In the genomic region with DNA sequence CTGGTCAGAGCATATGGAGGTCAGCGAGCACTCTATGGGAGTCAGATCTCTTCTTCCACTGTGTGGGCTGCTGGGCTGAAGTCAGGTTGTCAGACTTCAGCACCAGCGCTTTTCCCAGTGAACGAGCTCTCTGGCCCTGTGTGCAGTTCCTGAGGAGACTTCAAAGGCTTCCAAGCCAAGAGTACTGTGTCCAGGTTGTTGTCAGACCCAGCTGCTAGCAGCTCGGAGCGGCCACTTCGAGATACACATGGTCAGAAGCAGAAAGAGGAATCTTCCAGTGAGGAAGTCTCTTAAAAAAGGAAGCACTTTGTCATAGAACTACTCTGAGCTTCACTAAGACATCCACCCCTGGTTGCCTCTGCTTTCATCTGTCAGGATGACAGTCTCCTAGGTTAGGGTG, we compare ENCODE assay signal across 29 mouse cellular contexts. TPM values are rescaled to one million over a fixed set of nuclear protein-coding genes. Genes with fewer than 3 reads are reported as not detected.
DNase-seq lines count a peak whose midpoint lies in the region; ATAC-seq and TF ChIP-seq lines count a peak whose summit lies in the region.
"Had no signal": no experiment of that assay in that cellular context is flagged by ENCODE, and none has a peak within 500 bp of the region (broad histone marks: within the 10 kb centered on the region; RNA-seq: fewer than 3 reads in every experiment).

No protein-coding gene starts in this region.

- H3K27me3 ChIP-seq in heart, embryonic 13.5 days (replicated peaks) = no peaks in the 10 kb centered on the region
- H3K27me3 ChIP-seq in midbrain, embryonic 10.5 days (ENCODE audit: low read depth, poor library complexity, severe bottlenecking) = no peaks in the 10 kb centered on the region
- H3K27me3 ChIP-seq: embryonic facial prominence, embryonic 12.5 days; heart, embryonic 15.5 days; hindbrain, embryonic 13.5 days; limb, embryonic 15.5 days; neural tube, embryonic 13.5 days had no signal

- peaks cover 88% of the 10 kb centered on the region for H3K36me3 ChIP-seq in heart, embryonic 13.5 days
- H3K36me3 ChIP-seq in midbrain, embryonic 10.5 days = peaks cover 88% of the 10 kb centered on the region

- WGBS in heart, embryonic 13.5 days = 86% methylated on average over 6 of the region's 6 CpGs
- 89% methylated on average over 6 of the region's 6 CpGs for WGBS in midbrain, embryonic 10.5 days

- no peak for DNase-seq in heart, postnatal 36 days
- DNase-seq in layer of hippocampus, adult 2 months (ENCODE audit: low spot score in 2 of 2) = no peak
- DNase-seq in layer of hippocampus, adult 8-10 months (ENCODE audit: low spot score in 2 of 2) = no peak
- DNase-seq in midbrain, embryonic 10.5 days (ENCODE audit: low spot score) = no peak
- no peak for DNase-seq in frontal cortex, postnatal 14 days (ENCODE audit: low spot score in 2 of 2)
- DNase-seq: adrenal gland, postnatal 25 days; cerebellum, adult 2 months; cerebellum, postnatal 36 days; embryo, embryonic 11 days; gastrocnemius, postnatal 25 days; heart, postnatal 4 days; kidney, postnatal 10 days; lung, postnatal 36 days; right cerebral cortex, postnatal 4 days; thymus, postnatal 4 days had no signal

- H3K9ac ChIP-seq in heart, embryonic 13.5 days = no peak overlapping the region
- H3K9ac ChIP-seq: embryonic facial prominence, embryonic 12.5 days; heart, embryonic 15.5 days; hindbrain, embryonic 13.5 days; limb, embryonic 15.5 days; liver, embryonic 14.5 days; neural tube, embryonic 13.5 days had no signal

- TF ChIP-seq CTCF in layer of hippocampus, adult 2 months (conservative IDR thresholded peaks at IDR 0.05) = no peak

- H3K4me1 ChIP-seq in heart, embryonic 13.5 days = peaks cover 27% of the 10 kb centered on the region
- peaks cover 12% of the 10 kb centered on the region for H3K4me1 ChIP-seq in brown adipose tissue, adult 24 weeks (ENCODE audit: control insufficient read depth, insufficient read depth, insufficient read length, low read length)
- peaks cover 6% of the 10 kb centered on the region for H3K4me1 ChIP-seq in midbrain, embryonic 10.5 days

- no peaks in the 10 kb centered on the region for H3K9me3 ChIP-seq in heart, embryonic 13.5 days
- H3K9me3 ChIP-seq in midbrain, embryonic 10.5 days (replicated peaks) = no peaks in the 10 kb centered on the region
- H3K9me3 ChIP-seq: embryonic facial prominence, embryonic 12.5 days; heart, embryonic 15.5 days; hindbrain, embryonic 13.5 days; limb, embryonic 10.5 days; limb, embryonic 15.5 days; neural tube, embryonic 13.5 days had no signal

- no peak overlapping the region for H3K4me3 ChIP-seq in heart, embryonic 13.5 days
- H3K4me3 ChIP-seq in layer of hippocampus, adult 2 months = no peak overlapping the region
- no peak overlapping the region for H3K4me3 ChIP-seq in brown adipose tissue, adult 24 weeks (ENCODE audit: insufficient read depth, low read depth, low read length)
- no peak overlapping the region for H3K4me3 ChIP-seq in midbrain, embryonic 10.5 days
- H3K4me3 ChIP-seq: embryonic facial prominence, embryonic 12.5 days; heart, embryonic 15.5 days; hindbrain, embryonic 13.5 days; limb, embryonic 10.5 days; limb, embryonic 15.5 days; neural tube, embryonic 13.5 days had no signal

- no peak for ATAC-seq in heart, embryonic 13.5 days (ENCODE audit: extremely low read depth, insufficient number of reproducible peaks, low FRiP score, low TSS enrichment)
- peak; percentile 49; the same call in 1 of the 2 replicates for ATAC-seq in megakaryocyte, adult 5-6 weeks (ENCODE audit: poor library complexity, severe bottlenecking)
- ATAC-seq: forebrain, embryonic 14.5 days; intestine, embryonic 16.5 days; midbrain, embryonic 16.5 days had no signal

- peak overlapping the region; percentile 77; the same call in 1 of the 2 replicates for H3K27ac ChIP-seq in heart, embryonic 13.5 days (replicated peaks)
- peak overlapping the region; percentile 14; the same call in 1 of the 2 replicates for H3K27ac ChIP-seq in layer of hippocampus, adult 2 months
- peak overlapping the region; percentile 66 for H3K27ac ChIP-seq in brown adipose tissue, adult 24 weeks (replicated peaks; ENCODE audit: low read depth, low read length)
- H3K27ac ChIP-seq in midbrain, embryonic 10.5 days (replicated peaks) = no peak overlapping the region
- H3K27ac ChIP-seq: embryonic facial prominence, embryonic 12.5 days; hindbrain, embryonic 13.5 days; limb, embryonic 10.5 days; limb, embryonic 15.5 days; liver, embryonic 14.5 days; neural tube, embryonic 13.5 days had no signal

- H3K4me2 ChIP-seq in heart, embryonic 13.5 days = no peak overlapping the region
- H3K4me2 ChIP-seq: embryonic facial prominence, embryonic 12.5 days; heart, embryonic 15.5 days; hindbrain, embryonic 13.5 days; limb, embryonic 15.5 days; midbrain, embryonic 11.5 days; neural tube, embryonic 13.5 days had no signal

- intact Hi-C loops in heart, postnatal 36 days (cut with DNase I) = loop anchor here (5.0 kb wide), 1 partner anchor 148 kb away; no protein-coding TSS in a partner anchor

RNA-seq across cellular contexts. Expression of gene Gpr107, which starts 18.0 kb away (rescaled TPM):
- 29.7 and 34.8 TPM in 2 replicates for polyA plus RNA-seq in heart, embryonic 13.5 days (2015; fragmentation: Nextera tagmentation; extraction: Ambion mirVana)
- 10 to 100 TPM; 30.3 to 38.7 TPM for total RNA-seq in heart, postnatal 36 days (2021)
- 10 to 100 TPM; 50.5 to 53.1 TPM for total RNA-seq in layer of hippocampus, adult 2 months (2021)
- total RNA-seq in layer of hippocampus, adult 8-10 months (2022) = 10 to 100 TPM; 48.6 to 65.5 (median 56.0) TPM
- 11.9 and 24.7 TPM in 2 replicates for polyA plus RNA-seq in brown adipose tissue, adult 24 weeks (2012; ENCODE audit: insufficient read depth, insufficient read length, missing spikeins)
- 22.1 and 22.2 TPM in 2 replicates for total RNA-seq in megakaryocyte, adult 5-6 weeks (2015)
- 29.2 and 32.1 TPM in 2 replicates for total RNA-seq in megakaryocyte, adult 5-6 weeks (2017)
- 33.8 and 39.0 TPM in 2 replicates for polyA plus RNA-seq in midbrain, embryonic 10.5 days (2016; fragmentation: Nextera tagmentation; extraction: Ambion mirVana)

RNA-seq across cellular contexts. Expression of gene Fnbp1, which starts 28.4 kb away (rescaled TPM):
- 17.6 and 18.7 TPM in 2 replicates for polyA plus RNA-seq in heart, embryonic 13.5 days (2015; fragmentation: Nextera tagmentation; extraction: Ambion mirVana)
- total RNA-seq in heart, postnatal 36 days (2021) = 10 to 100 TPM; 51.7 to 57.9 TPM
- total RNA-seq in layer of hippocampus, adult 2 months (2021) = 100 to 1,000 TPM; 113 to 120 TPM
- 100 to 1,000 TPM; 119 to 152 (median 139) TPM for total RNA-seq in layer of hippocampus, adult 8-10 months (2022)
- polyA plus RNA-seq in brown adipose tissue, adult 24 weeks (2012; ENCODE audit: insufficient read depth, insufficient read length, missing spikeins) = 25.7 and 38.1 TPM in 2 replicates
- 62.0 and 64.1 TPM in 2 replicates for total RNA-seq in megakaryocyte, adult 5-6 weeks (2015)
- 39.0 and 48.7 TPM in 2 replicates for total RNA-seq in megakaryocyte, adult 5-6 weeks (2017)
- polyA plus RNA-seq in midbrain, embryonic 10.5 days (2016; fragmentation: Nextera tagmentation; extraction: Ambion mirVana) = 11.8 and 14.3 TPM in 2 replicates
